Mouse (Mus musculus): ENCODE results near the gene Gcsh. TPM values are rescaled to one million over a fixed set of nuclear protein-coding genes. Genes with fewer than 3 reads are reported as not detected.

The Gcsh gene
- 9.1 to 13.1 TPM (median 10.7 TPM) in 3 replicates for total RNA-seq (2017)

- ATAC-seq (replicated peaks; ENCODE audit: insufficient number of reproducible peaks, low FRiP score, low TSS enrichment, poor library complexity, severe bottlenecking), result peak; percentile 98
Measured at GRCm38 (mm10) chr8:116993095-116993867, at the start of gene Gcsh. TSS of gene Gcsh (minus strand) at chr8:116993537.

- no peak for ATAC-seq (replicated peaks; ENCODE audit: insufficient number of reproducible peaks, low FRiP score, low TSS enrichment, poor library complexity, severe bottlenecking)
Measured at GRCm38 (mm10) chr8:117039843-117040242, 46.5 kb upstream of the Gcsh start.

GRCm38 (mm10) chr8:117037374-117037935 lies 44.1 kb upstream of the Gcsh start:
- ATAC-seq (replicated peaks; ENCODE audit: insufficient number of reproducible peaks, low FRiP score, low TSS enrichment, poor library complexity, severe bottlenecking), result no peak

- ATAC-seq (replicated peaks; ENCODE audit: insufficient number of reproducible peaks, low FRiP score, low TSS enrichment, poor library complexity, severe bottlenecking), result peak; percentile 47
Measured at GRCm38 (mm10) chr8:117033393-117033792, 40.1 kb upstream of the Gcsh start.

GRCm38 (mm10) chr8:117032609-117033008 lies 39.3 kb upstream of the Gcsh start:
- no peak for ATAC-seq (replicated peaks; ENCODE audit: insufficient number of reproducible peaks, low FRiP score, low TSS enrichment, poor library complexity, severe bottlenecking)

- ATAC-seq (replicated peaks; ENCODE audit: insufficient number of reproducible peaks, low FRiP score, low TSS enrichment, poor library complexity, severe bottlenecking), result no peak
Measured at GRCm38 (mm10) chr8:117031476-117031875, 38.1 kb upstream of the Gcsh start.

GRCm38 (mm10) chr8:117028686-117029085 lies 35.3 kb upstream of the Gcsh start:
- ATAC-seq (replicated peaks; ENCODE audit: insufficient number of reproducible peaks, low FRiP score, low TSS enrichment, poor library complexity, severe bottlenecking), result no peak

- ATAC-seq (replicated peaks; ENCODE audit: insufficient number of reproducible peaks, low FRiP score, low TSS enrichment, poor library complexity, severe bottlenecking), result no peak
Measured at GRCm38 (mm10) chr8:117027601-117028000, 34.3 kb upstream of the Gcsh start.

GRCm38 (mm10) chr8:117022297-117022993 lies 29.1 kb upstream of the Gcsh start:
- ATAC-seq (replicated peaks; ENCODE audit: insufficient number of reproducible peaks, low FRiP score, low TSS enrichment, poor library complexity, severe bottlenecking), result no peak

GRCm38 (mm10) chr8:117019323-117020275 lies 26.3 kb upstream of the Gcsh start:
- no peak for ATAC-seq (replicated peaks; ENCODE audit: insufficient number of reproducible peaks, low FRiP score, low TSS enrichment, poor library complexity, severe bottlenecking)

GRCm38 (mm10) chr8:117017896-117018295 lies 24.6 kb upstream of the Gcsh start:
- ATAC-seq (replicated peaks; ENCODE audit: insufficient number of reproducible peaks, low FRiP score, low TSS enrichment, poor library complexity, severe bottlenecking), result no peak

GRCm38 (mm10) chr8:117017006-117017405 lies 23.7 kb upstream of the Gcsh start:
- no peak for ATAC-seq (replicated peaks; ENCODE audit: insufficient number of reproducible peaks, low FRiP score, low TSS enrichment, poor library complexity, severe bottlenecking)

- ATAC-seq (replicated peaks; ENCODE audit: insufficient number of reproducible peaks, low FRiP score, low TSS enrichment, poor library complexity, severe bottlenecking), result no peak
Measured at GRCm38 (mm10) chr8:117015670-117016069, 22.3 kb upstream of the Gcsh start.

- no peak for ATAC-seq (replicated peaks; ENCODE audit: insufficient number of reproducible peaks, low FRiP score, low TSS enrichment, poor library complexity, severe bottlenecking)
Measured at GRCm38 (mm10) chr8:117011366-117011765, 18.0 kb upstream of the Gcsh start.

- no peak for ATAC-seq (replicated peaks; ENCODE audit: insufficient number of reproducible peaks, low FRiP score, low TSS enrichment, poor library complexity, severe bottlenecking)
Measured at GRCm38 (mm10) chr8:116994016-116994716, 829 bp upstream of the Gcsh start.

- ATAC-seq (replicated peaks; ENCODE audit: insufficient number of reproducible peaks, low FRiP score, low TSS enrichment, poor library complexity, severe bottlenecking), result no peak
Measured at GRCm38 (mm10) chr8:116992176-116992971, 963 bp downstream of the Gcsh start.

GRCm38 (mm10) chr8:116991241-116991640 lies 2.1 kb downstream of the Gcsh start:
- ATAC-seq (replicated peaks; ENCODE audit: insufficient number of reproducible peaks, low FRiP score, low TSS enrichment, poor library complexity, severe bottlenecking), result no peak
